Mouse (Mus musculus) T-helper 17 cell (primary cell): Measurements from ENCODE around the gene Prl2a1.

Experiments used
- in situ Hi-C, 2 experiments: fragments of 300-600 bp; cut with MboI, MseI; formaldehyde crosslinking; loops; 1 replicate in 1 of 2; 2 replicates in 1 of 2; pipeline ENCODE4 v1.15.1; 2025; ENCODE audit warnings: high pct_unique_total_duplicates in 2 of 2

The Prl2a1 gene

DNA sequence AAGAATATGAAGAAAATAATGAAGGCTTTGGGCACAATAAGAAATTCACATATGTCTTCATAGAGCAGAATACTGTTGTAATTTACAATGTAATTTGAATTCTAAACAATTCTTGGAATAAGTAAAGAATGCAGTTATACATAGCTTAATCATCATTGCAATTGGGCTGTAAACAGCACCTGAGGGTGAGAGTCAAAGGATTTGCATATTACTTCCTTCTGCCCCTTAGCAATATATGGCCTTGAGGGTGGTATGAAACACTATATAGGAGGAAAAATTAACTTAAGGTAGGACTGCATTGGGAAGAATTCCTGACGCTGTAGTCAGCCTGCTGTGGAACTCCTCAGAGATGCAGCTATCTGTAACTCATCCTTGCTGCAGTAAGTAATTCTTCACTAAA is at the start of gene Prl2a1:
Gene Prl2a1, plus strand, starts transcription at position 301 of the 400 bp plus-strand sequence.
- in situ Hi-C loops: no loop called here

DNA sequence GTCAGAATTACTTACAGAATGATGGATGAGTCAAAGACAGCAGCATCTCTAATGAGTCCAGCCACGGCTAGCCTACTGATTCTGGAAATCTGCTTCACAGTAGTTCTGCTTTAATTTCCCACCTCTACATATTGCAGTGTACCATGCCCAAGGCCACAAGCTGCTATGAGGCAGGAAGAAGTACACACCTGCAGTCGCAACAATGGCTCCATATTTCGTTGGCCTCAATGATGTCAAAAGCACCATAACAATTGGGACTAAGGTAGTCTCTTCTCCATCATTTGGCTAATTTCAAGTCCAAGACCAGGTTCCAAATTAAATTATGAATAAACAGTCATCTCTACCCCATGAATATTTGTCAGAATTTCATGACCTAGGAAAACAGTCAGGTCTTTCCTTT is 20.8 kb upstream of the Prl2a1 start, which contains the start of gene Prl7c1:
Gene Prl7c1, minus strand, starts transcription at position 101 of the 400 bp plus-strand sequence.
- in situ Hi-C loops: loop anchor here in 1 of 2 experiments (10.0 kb wide), 1 partner anchor 1054 kb away; no protein-coding TSS in a partner anchor

DNA sequence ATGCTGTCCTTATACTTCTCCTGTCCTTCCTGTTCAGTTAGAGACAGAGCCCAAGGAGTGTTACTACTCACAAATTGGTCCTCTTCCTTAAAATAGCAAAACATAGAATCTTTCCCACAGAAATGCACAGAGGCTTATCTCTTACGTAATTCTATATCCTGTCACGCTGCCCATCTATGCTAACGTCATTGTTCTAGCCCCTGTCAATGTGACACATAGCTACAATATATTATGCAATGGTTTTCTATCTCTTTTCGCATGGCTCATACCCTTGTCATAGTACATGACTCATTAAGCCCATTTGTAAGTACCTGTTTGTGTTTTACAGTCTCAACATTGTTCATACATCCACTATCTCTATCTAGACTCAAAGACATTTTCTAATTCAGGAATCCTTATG is 2.2 kb upstream of the Prl2a1 start:
- in situ Hi-C loops: no loop called here

DNA sequence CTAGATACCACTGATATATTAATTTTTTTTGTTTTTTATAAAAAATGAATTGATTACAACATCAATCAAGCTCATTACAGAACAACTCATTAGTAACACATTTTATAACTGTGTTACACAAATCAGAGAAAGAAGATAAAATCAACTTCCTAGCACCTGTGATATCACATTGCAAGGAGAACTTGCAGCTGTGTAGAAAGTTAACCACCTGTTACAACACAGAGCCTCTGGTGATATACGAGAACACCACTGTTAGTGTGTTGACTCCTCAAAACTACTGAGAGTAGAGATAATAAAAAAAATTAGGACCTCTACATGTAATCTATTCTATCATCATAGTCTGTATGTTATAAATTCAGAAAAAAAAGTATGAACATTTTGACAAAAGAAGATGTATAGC is 1.3 kb downstream of the Prl2a1 start:
- in situ Hi-C loops: no loop called here

DNA sequence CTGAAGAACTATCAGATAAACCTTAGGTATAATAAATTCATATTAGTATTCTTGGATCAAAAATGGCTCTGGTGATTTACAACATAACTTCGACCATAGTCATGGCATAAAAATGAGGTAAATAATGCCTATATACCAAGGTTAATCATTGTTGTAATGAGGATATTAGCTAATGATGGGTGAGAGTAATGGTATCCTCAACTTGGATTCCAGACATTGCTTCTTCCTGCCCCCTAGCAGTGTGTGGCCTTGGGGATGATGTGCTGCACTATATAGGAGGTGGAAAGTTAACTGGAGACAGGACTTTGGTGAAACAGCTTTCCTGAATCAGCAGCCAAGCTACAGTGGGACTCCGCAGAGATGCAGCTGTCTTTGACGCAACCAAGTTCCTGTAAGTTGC is 47.6 kb downstream of the Prl2a1 start, which contains the start of gene Prl2c1:
Gene Prl2c1, plus strand, starts transcription at position 301 of the 400 bp plus-strand sequence.
- in situ Hi-C loops: no loop called here
